Mouse (Mus musculus): Measurements from ENCODE around the gene Ccdc121.

DNA sequence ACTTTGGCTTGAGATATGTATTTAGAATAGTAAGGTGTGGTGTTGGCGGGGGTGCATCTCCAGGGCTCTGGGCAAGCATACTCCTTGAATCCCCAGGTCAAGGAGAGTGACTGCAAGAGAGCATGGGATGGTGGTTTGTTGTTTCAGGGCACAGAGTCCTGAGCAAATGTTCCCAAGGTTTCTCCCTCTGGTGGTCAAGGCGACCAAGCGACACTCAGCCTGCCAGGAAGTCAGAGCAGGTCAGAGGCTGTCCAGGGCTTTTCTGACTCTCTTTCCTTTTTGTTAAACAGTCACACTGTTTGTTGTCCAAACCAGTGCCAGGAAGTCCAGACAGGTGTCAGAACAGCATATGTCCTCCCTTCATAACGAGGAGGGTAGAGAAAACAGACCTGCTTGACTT is at the start of gene Ccdc121:
- TF ChIP-seq GATA1 (IDR thresholded peaks at IDR 0.05; ENCODE audit: borderline replicate concordance, low read length) (no peak), CTCF (IDR thresholded peaks at IDR 0.05; ENCODE audit: low read depth, low read length) (no peak), GATA2 (IDR thresholded peaks at IDR 0.05; ENCODE audit: borderline replicate concordance, low read depth, low read length) (no peak), TAL1 (conservative IDR thresholded peaks at IDR 0.05; ENCODE audit: low read depth, low read length) (no peak)
